7 mouse cellular contexts compared by ENCODE assay signal in genomic region chr9:46599931-46600708, GRCm38 (mm10).
DNase-seq lines count a peak whose midpoint lies in the region; ATAC-seq lines count a peak whose summit lies in the region.

No protein-coding gene starts in this region.

- ATAC-seq in midbrain, embryonic 13.5 days: peak; percentile 72
- ATAC-seq in midbrain, embryonic 11.5 days (ENCODE audit: low FRiP score): no peak
- ATAC-seq in embryonic facial prominence, embryonic 14.5 days (ENCODE audit: low read depth): peak; percentile 91
- peak; percentile 76 for ATAC-seq in hindbrain, embryonic 16.5 days
- ATAC-seq in granulocyte monocyte progenitor cell, adult 5-6 weeks (replicated peaks; ENCODE audit: poor library complexity, severe bottlenecking): no peak

- no peaks in the 10 kb centered on the region for H3K27me3 ChIP-seq in midbrain, embryonic 13.5 days
- no peaks in the 10 kb centered on the region for H3K27me3 ChIP-seq in midbrain, embryonic 11.5 days (ENCODE audit: control insufficient read depth, insufficient read depth, low read length)
- no peaks in the 10 kb centered on the region for H3K27me3 ChIP-seq in embryonic facial prominence, embryonic 14.5 days (replicated peaks; ENCODE audit: control insufficient read depth, insufficient read depth, low read length)
- no peaks in the 10 kb centered on the region for H3K27me3 ChIP-seq in hindbrain, embryonic 16.5 days (replicated peaks; ENCODE audit: control insufficient read depth, insufficient read depth, low read length)

- no peaks in the 10 kb centered on the region for H3K9me3 ChIP-seq in midbrain, embryonic 13.5 days
- no peaks in the 10 kb centered on the region for H3K9me3 ChIP-seq in midbrain, embryonic 11.5 days (ENCODE audit: control insufficient read depth, low read length)
- no peaks in the 10 kb centered on the region for H3K9me3 ChIP-seq in embryonic facial prominence, embryonic 14.5 days (ENCODE audit: control insufficient read depth, low read length)
- no peaks in the 10 kb centered on the region for H3K9me3 ChIP-seq in hindbrain, embryonic 16.5 days (ENCODE audit: control insufficient read depth, low read length)

- peaks cover 30% of the 10 kb centered on the region for H3K4me1 ChIP-seq in midbrain, embryonic 13.5 days (replicated peaks)
- H3K4me1 ChIP-seq in midbrain, embryonic 11.5 days (ENCODE audit: control insufficient read depth, insufficient read depth, low read length): no peaks in the 10 kb centered on the region; the same call in 1 of the 2 replicates
- H3K4me1 ChIP-seq in embryonic facial prominence, embryonic 14.5 days (ENCODE audit: control insufficient read depth, insufficient read depth, low read length): peaks cover 28% of the 10 kb centered on the region
- peaks cover 23% of the 10 kb centered on the region for H3K4me1 ChIP-seq in hindbrain, embryonic 16.5 days (ENCODE audit: control insufficient read depth, insufficient read depth, low read depth, low read length)

- DNase-seq in midbrain, embryonic 11.5 days (ENCODE audit: low spot score, missing footprints): no peak
- peak; percentile 95 for DNase-seq in embryonic facial prominence, embryonic 14.5 days (ENCODE audit: low spot score)
- DNase-seq in lung, postnatal 14 days: peak; percentile 2
- DNase-seq in spleen, adult 12 weeks (ENCODE audit: low spot score): no peak

- no peak overlapping the region for H3K4me3 ChIP-seq in midbrain, embryonic 13.5 days (replicated peaks)
- H3K4me3 ChIP-seq in midbrain, embryonic 11.5 days (ENCODE audit: low read depth, low read length): no peak overlapping the region
- H3K4me3 ChIP-seq in embryonic facial prominence, embryonic 14.5 days (ENCODE audit: low read depth, low read length): no peak overlapping the region
- no peak overlapping the region for H3K4me3 ChIP-seq in hindbrain, embryonic 16.5 days (ENCODE audit: low read length)

- H3K9ac ChIP-seq in midbrain, embryonic 13.5 days (replicated peaks): no peak overlapping the region
- H3K9ac ChIP-seq in midbrain, embryonic 11.5 days (ENCODE audit: low read length): no peak overlapping the region
- H3K9ac ChIP-seq in embryonic facial prominence, embryonic 14.5 days (ENCODE audit: low read depth, low read length): no peak overlapping the region
- H3K9ac ChIP-seq in hindbrain, embryonic 16.5 days (ENCODE audit: low read depth, low read length): peak overlapping the region; percentile 27; the same call in 1 of the 2 replicates

- H3K4me2 ChIP-seq in midbrain, embryonic 13.5 days (replicated peaks): no peak overlapping the region
- no peak overlapping the region for H3K4me2 ChIP-seq in midbrain, embryonic 11.5 days
- 0 out of 2 replicates have a peak overlapping the region, but pooled peaks have one; percentile 1 for H3K4me2 ChIP-seq in embryonic facial prominence, embryonic 14.5 days (ENCODE audit: low read depth, low read length)
- peak overlapping the region; percentile 33; the same call in 1 of the 2 replicates for H3K4me2 ChIP-seq in hindbrain, embryonic 16.5 days (ENCODE audit: low read length)

- no peaks in the 10 kb centered on the region for H3K36me3 ChIP-seq in midbrain, embryonic 13.5 days
- no peaks in the 10 kb centered on the region for H3K36me3 ChIP-seq in midbrain, embryonic 11.5 days (ENCODE audit: control insufficient read depth, insufficient read depth, low read length)
- no peaks in the 10 kb centered on the region for H3K36me3 ChIP-seq in embryonic facial prominence, embryonic 14.5 days (ENCODE audit: control insufficient read depth, insufficient read depth, low read length)
- no peaks in the 10 kb centered on the region for H3K36me3 ChIP-seq in hindbrain, embryonic 16.5 days (ENCODE audit: control insufficient read depth, insufficient read depth, low read length)

- H3K27ac ChIP-seq in midbrain, embryonic 13.5 days: peak overlapping the region; percentile 45; the same call in 1 of the 2 replicates
- no peak overlapping the region for H3K27ac ChIP-seq in midbrain, embryonic 11.5 days (ENCODE audit: low read depth, low read length)
- H3K27ac ChIP-seq in embryonic facial prominence, embryonic 14.5 days (replicated peaks; ENCODE audit: low read depth, low read length): peak overlapping the region; percentile 22; the same call in 1 of the 2 replicates
- H3K27ac ChIP-seq in hindbrain, embryonic 16.5 days (ENCODE audit: low read depth, low read length): peak overlapping the region; percentile 59; the same call in 1 of the 2 replicates

- WGBS in midbrain, embryonic 13.5 days: 27% methylated on average over 8 of the region's 8 CpGs
- 53% methylated on average over 8 of the region's 8 CpGs for WGBS in midbrain, embryonic 11.5 days
- WGBS in embryonic facial prominence, embryonic 14.5 days: 9% methylated on average over 8 of the region's 8 CpGs
- 14% methylated on average over 8 of the region's 8 CpGs for WGBS in hindbrain, embryonic 16.5 days

Comparison
In these comparisons a context has a peak if more than half of its experiments do, and no peak if none do; other contexts are left out.
1. ATAC-seq: peak in midbrain, embryonic 13.5 days (single experiment), embryonic facial prominence, embryonic 14.5 days (single experiment) and hindbrain, embryonic 16.5 days (single experiment); none in midbrain, embryonic 11.5 days (single experiment) and granulocyte monocyte progenitor cell, adult 5-6 weeks (single experiment).
2. H3K4me2 ChIP-seq: peak in embryonic facial prominence, embryonic 14.5 days (single experiment) and hindbrain, embryonic 16.5 days (single experiment); none in midbrain, embryonic 13.5 days (single experiment) and midbrain, embryonic 11.5 days (single experiment).
3. DNase-seq: peak in embryonic facial prominence, embryonic 14.5 days (single experiment) and lung, postnatal 14 days (single experiment); none in midbrain, embryonic 11.5 days (single experiment) and spleen, adult 12 weeks (single experiment).